Mouse (Mus musculus) thymus, adult 2 months (tissue): Measurements from ENCODE around the gene Tnfrsf11a. TPM values are rescaled to one million over a fixed set of nuclear protein-coding genes. Genes with fewer than 3 reads are reported as not detected.

Source experiments
- DNase-seq: peaks from one replicate; pipeline ENCODE4 v3.0.0; 2021
- H3K27ac ChIP-seq: fragments of 200-500 bp; 2 replicates; pipeline ENCODE4 v1.5.1; 2012; ENCODE audit warnings: low read length, control low read depth; ENCODE audit not compliant: control insufficient read depth, insufficient read depth
- H3K27me3 ChIP-seq: fragments of 200-500 bp; 2 replicates; pipeline ENCODE4 v1.6.1; 2012; ENCODE audit warnings: mild to moderate bottlenecking, low read length, moderate library complexity, mixed read lengths; ENCODE audit not compliant: control insufficient read depth, insufficient read depth
- H3K36me3 ChIP-seq: fragments of 200-500 bp; 2 replicates; pipeline ENCODE4 v1.6.1; 2012; ENCODE audit warnings: mild to moderate bottlenecking, low read length, moderate library complexity; ENCODE audit not compliant: control insufficient read depth, insufficient read depth
- H3K4me1 ChIP-seq: fragments of 200-500 bp; replicated peaks from 2 replicates; pipeline ENCODE4 v1.6.1; 2012; ENCODE audit warnings: low read length; ENCODE audit not compliant: control insufficient read depth, insufficient read depth
- H3K4me3 ChIP-seq: fragments of 200-500 bp; 2 replicates; pipeline ENCODE4 v1.5.1; 2012; ENCODE audit warnings: mild to moderate bottlenecking, low read length, control low read depth, moderate library complexity; ENCODE audit not compliant: control insufficient read depth, insufficient read depth
- CTCF ChIP-seq: fragments of 200-500 bp; IDR thresholded peaks from 2 replicates; pipeline ENCODE4 v1.5.1; 2012; ENCODE audit warnings: mild to moderate bottlenecking, control low read depth, low read length, moderate library complexity, borderline replicate concordance; ENCODE audit not compliant: control insufficient read depth, poor library complexity, insufficient read depth; ENCODE audit errors: extremely low read depth
- POLR2A ChIP-seq: fragments of 200-500 bp; IDR thresholded peaks from 2 replicates; pipeline ENCODE4 v1.6.1; 2012; ENCODE audit warnings: mild to moderate bottlenecking, low read length, control low read depth, moderate library complexity; ENCODE audit not compliant: control insufficient read depth, poor library complexity, insufficient read depth; ENCODE audit errors: extremely low read depth
- WGBS: fragments of 180-500 bp; shearing (Covaris S2); methylation state at CpG from one replicate; pipeline ENCODE4 v1.1.7; 2018; 5-methylcytosine and 5-hydroxymethylcytosine counted together
- polyA plus RNA-seq: library from polyadenylated mRNA; depleted of rRNA; stranded (reverse); fragments of >200 nt; gene quantifications from 2 replicates; pipeline ENCODE4 v1.2.3, GENCODE M21; 2012

Tnfrsf11a gene
- polyA plus RNA-seq, 1 experiment: 11.1 TPM

- TF ChIP-seq CTCF (no peak), POLR2A (no peak)
- no peaks in the 10 kb centered on the region for H3K27me3 ChIP-seq
- WGBS: 75% methylated on average over 20 of the region's 20 CpGs
- H3K4me1 ChIP-seq: no peaks in the 10 kb centered on the region
- H3K36me3 ChIP-seq: no peaks in the 10 kb centered on the region
- H3K27ac ChIP-seq: no peak overlapping the region
- no peak overlapping the region for H3K4me3 ChIP-seq
- DNase-seq: no peak
Measured at GRCm38 (mm10) chr1:105812960-105813708, 32.6 kb downstream of the Tnfrsf11a start.

GRCm38 (mm10) chr1:105813709-105814061 is 33.2 kb downstream of the Tnfrsf11a start:
- Histone ChIP-seq H3K27me3 (no peaks in the 10 kb centered on the region), H3K36me3 (no peaks in the 10 kb centered on the region), H3K4me3 (no peak overlapping the region), H3K4me1 (no peaks in the 10 kb centered on the region), H3K27ac (no peak overlapping the region)
- DNase-seq: no peak
- WGBS: 92% methylated on average over 11 of the region's 11 CpGs
- TF ChIP-seq POLR2A: no peak
- TF ChIP-seq CTCF: no peak

- H3K27ac ChIP-seq: no peak overlapping the region
- 93% methylated on average over 14 of the region's 14 CpGs for WGBS
- H3K4me3 ChIP-seq: no peak overlapping the region
- H3K4me1 ChIP-seq: no peaks in the 10 kb centered on the region
- TF ChIP-seq POLR2A: no peak
- no peak for TF ChIP-seq CTCF
- no peak for DNase-seq
- no peaks in the 10 kb centered on the region for H3K36me3 ChIP-seq
- no peaks in the 10 kb centered on the region for H3K27me3 ChIP-seq
Measured at GRCm38 (mm10) chr1:105814402-105815270, 34.1 kb downstream of the Tnfrsf11a start.

GRCm38 (mm10) chr1:105815310-105815709 is 34.8 kb downstream of the Tnfrsf11a start:
- no peak overlapping the region for H3K27ac ChIP-seq
- no peaks in the 10 kb centered on the region for H3K4me1 ChIP-seq
- H3K27me3 ChIP-seq: no peaks in the 10 kb centered on the region
- H3K4me3 ChIP-seq: no peak overlapping the region
- H3K36me3 ChIP-seq: no peaks in the 10 kb centered on the region
- TF ChIP-seq CTCF (no peak), POLR2A (no peak)
- DNase-seq: no peak
- 88% methylated on average over 2 of the region's 2 CpGs for WGBS

GRCm38 (mm10) chr1:105815736-105816135 is 35.2 kb downstream of the Tnfrsf11a start:
- DNase-seq: no peak
- H3K36me3 ChIP-seq: no peaks in the 10 kb centered on the region
- 94% methylated on average over 3 of the region's 3 CpGs for WGBS
- TF ChIP-seq POLR2A (no peak), CTCF (no peak)
- H3K4me3 ChIP-seq: no peak overlapping the region
- no peak overlapping the region for H3K27ac ChIP-seq
- no peaks in the 10 kb centered on the region for H3K4me1 ChIP-seq
- no peaks in the 10 kb centered on the region for H3K27me3 ChIP-seq

- no peaks in the 10 kb centered on the region for H3K27me3 ChIP-seq
- WGBS: 82% methylated on average over 6 of the region's 6 CpGs
- H3K27ac ChIP-seq: no peak overlapping the region
- H3K4me1 ChIP-seq: no peaks in the 10 kb centered on the region
- no peak for DNase-seq
- no peak for TF ChIP-seq POLR2A
- TF ChIP-seq CTCF: no peak
- no peaks in the 10 kb centered on the region for H3K36me3 ChIP-seq
- no peak overlapping the region for H3K4me3 ChIP-seq
Measured at GRCm38 (mm10) chr1:105819031-105819430, 38.5 kb downstream of the Tnfrsf11a start.
